Mouse (Mus musculus) G1E (cell line): ENCODE measurements around the gene Slc43a3. TPM values are rescaled to one million over a fixed set of nuclear protein-coding genes. Genes with fewer than 3 reads are reported as not detected.
A peak's percentile ranks its signal among the peaks of the same experiment; 100 is the strongest.

Experiments used
- ATAC-seq: 2 replicates; pipeline ENCODE4 v1.8.0; 2016; ENCODE audit warnings: mild to moderate bottlenecking; ENCODE audit not compliant: insufficient number of reproducible peaks, poor library complexity, low FRiP score, severe bottlenecking; ENCODE audit errors: extremely low read depth
- DNase-seq: peaks from one replicate; pipeline ENCODE4 v3.0.0; 2012; ENCODE audit warnings: low spot score
- H3K27me3 ChIP-seq: 2 replicates; pipeline ENCODE4 v1.6.1; 2012; ENCODE audit warnings: mild to moderate bottlenecking, low read length, inconsistent platforms; ENCODE audit not compliant: insufficient read depth
- H3K36me3 ChIP-seq: replicated peaks from 2 replicates; pipeline ENCODE3; 2012; ENCODE audit warnings: mild to moderate bottlenecking, inconsistent platforms
- H3K4me1 ChIP-seq: 2 replicates; pipeline ENCODE4 v1.6.1; 2012; ENCODE audit warnings: low read depth, low read length, inconsistent platforms, mixed read lengths; ENCODE audit not compliant: insufficient read depth
- H3K4me3 ChIP-seq: 2 replicates; pipeline ENCODE4 v1.5.1; 2012; ENCODE audit warnings: low read depth, mild to moderate bottlenecking, inconsistent platforms, low read length, moderate library complexity, mixed read lengths
- H3K9me3 ChIP-seq: replicated peaks from 2 replicates; pipeline ENCODE4 v1.6.1; 2012; ENCODE audit warnings: inconsistent platforms
- CTCF ChIP-seq: IDR thresholded peaks from 2 replicates; pipeline ENCODE4 v1.5.1; 2012; ENCODE audit warnings: low read depth, low read length, inconsistent platforms, mixed read lengths
- GATA1 ChIP-seq: IDR thresholded peaks from 2 replicates; pipeline ENCODE4 v1.6.1; 2012; ENCODE audit warnings: borderline replicate concordance, low read length, inconsistent platforms, mixed read lengths
- GATA2 ChIP-seq: IDR thresholded peaks from 2 replicates; pipeline ENCODE4 v1.6.1; 2012; ENCODE audit warnings: low read depth, low read length, inconsistent platforms, borderline replicate concordance
- POLR2AphosphoS5 ChIP-seq: IDR thresholded peaks from 2 replicates; pipeline ENCODE4 v1.6.1; 2012; ENCODE audit warnings: low read depth, low read length, inconsistent platforms; ENCODE audit not compliant: insufficient replicate concordance
- TAL1 ChIP-seq: conservative IDR thresholded peaks from 2 replicates; pipeline ENCODE4 v1.6.1; 2012; ENCODE audit warnings: low read depth, low read length, inconsistent platforms, mixed read lengths
- polyA plus RNA-seq: library from polyadenylated mRNA; stranded (reverse); fragments of >175 nt; gene quantifications from 2 replicates; pipeline ENCODE4 v1.2.3, GENCODE M21; 2012
- total RNA-seq, 2 experiments: library from RNA; stranded (forward) in 1 of 2; stranded (reverse) in 1 of 2; fragments of 200-1000 nt in 1 of 2; fragments of >200 nt in 1 of 2; fragmentation: Nextera tagmentation in 1 of 2; gene quantifications; 2 replicates each; pipeline ENCODE4 v1.2.3; 2014 to 2017

The Slc43a3 gene
- 116 and 137 TPM in 2 replicates for total RNA-seq (2014; fragmentation: Nextera tagmentation)
- 85.2 and 90.3 TPM in 2 replicates for total RNA-seq (2017)
- polyA plus RNA-seq = 13.5 and 15.4 TPM in 2 replicates

GRCm38 (mm10) chr2:84936474-84937429 lies at the start of gene Slc43a3:
TSS of gene Slc43a3 (plus strand) at chr2:84936579.
- DNase-seq (peak; percentile 70), ATAC-seq (peak; percentile 41)
- H3K4me1 ChIP-seq = peaks cover 59% of the 10 kb centered on the region
- H3K36me3 ChIP-seq = peaks cover 18% of the 10 kb centered on the region
- no peaks in the 10 kb centered on the region for H3K27me3 ChIP-seq
- H3K4me3 ChIP-seq = peak within 1 kb of the TSS; percentile 75
- H3K9me3 ChIP-seq = 0 out of 2 replicates have a peak, but pooled peaks cover 2% of the 10 kb centered on the region
- TF ChIP-seq TAL1 (no peak), CTCF (no peak), GATA1 (no peak), GATA2 (no peak), POLR2AphosphoS5 (no peak)

- H3K4me1 ChIP-seq = peaks cover 14% of the 10 kb centered on the region
- TF ChIP-seq TAL1 (no peak), CTCF (no peak), GATA2 (no peak), GATA1 (no peak), POLR2AphosphoS5 (no peak)
- DNase-seq (no peak), ATAC-seq (no peak)
- H3K4me3 ChIP-seq = no peak overlapping the region; the same call in 1 of the 2 replicates
- H3K27me3 ChIP-seq = peaks cover 52% of the 10 kb centered on the region
- H3K36me3 ChIP-seq = no peaks in the 10 kb centered on the region
- peaks cover 3% of the 10 kb centered on the region; the same call in 1 of the 2 replicates for H3K9me3 ChIP-seq
These were observed 49.5 kb upstream of the Slc43a3 start for GRCm38 (mm10) chr2:84886821-84887281.

GRCm38 (mm10) chr2:84887411-84888271 lies 48.7 kb upstream of the Slc43a3 start:
- Histone ChIP-seq H3K36me3 (no peaks in the 10 kb centered on the region), H3K4me3 (no peak overlapping the region), H3K9me3 (peaks cover 3% of the 10 kb centered on the region; the same call in 1 of the 2 replicates), H3K4me1 (peaks cover 14% of the 10 kb centered on the region), H3K27me3 (peaks cover 53% of the 10 kb centered on the region)
- no peak for DNase-seq
- no peak for ATAC-seq
- no peak for TF ChIP-seq TAL1
- no peak for TF ChIP-seq POLR2AphosphoS5
- no peak for TF ChIP-seq GATA2
- TF ChIP-seq CTCF = no peak

GRCm38 (mm10) chr2:84888657-84889315 lies 47.6 kb upstream of the Slc43a3 start:
- H3K9me3 ChIP-seq = peaks cover 3% of the 10 kb centered on the region; the same call in 1 of the 2 replicates
- no peaks in the 10 kb centered on the region for H3K36me3 ChIP-seq
- H3K4me3 ChIP-seq = no peak overlapping the region
- no peak for TF ChIP-seq GATA2
- TF ChIP-seq CTCF = no peak
- no peak for TF ChIP-seq TAL1
- TF ChIP-seq POLR2AphosphoS5 = no peak
- TF ChIP-seq GATA1 = no peak
- peaks cover 14% of the 10 kb centered on the region for H3K4me1 ChIP-seq
- DNase-seq (peak; percentile 45), ATAC-seq (no peak)
- peaks cover 57% of the 10 kb centered on the region for H3K27me3 ChIP-seq

GRCm38 (mm10) chr2:84889316-84890044 lies 46.9 kb upstream of the Slc43a3 start:
- no peak for ATAC-seq
- TF ChIP-seq POLR2AphosphoS5 = no peak
- H3K4me1 ChIP-seq = peaks cover 14% of the 10 kb centered on the region
- DNase-seq = no peak
- no peaks in the 10 kb centered on the region for H3K36me3 ChIP-seq
- no peak overlapping the region for H3K4me3 ChIP-seq
- H3K9me3 ChIP-seq = peaks cover 3% of the 10 kb centered on the region; the same call in 1 of the 2 replicates
- peaks cover 55% of the 10 kb centered on the region for H3K27me3 ChIP-seq

GRCm38 (mm10) chr2:84890045-84890340 lies 46.4 kb upstream of the Slc43a3 start:
- Histone ChIP-seq H3K36me3 (no peaks in the 10 kb centered on the region), H3K4me3 (no peak overlapping the region), H3K9me3 (peaks cover 3% of the 10 kb centered on the region; the same call in 1 of the 2 replicates), H3K4me1 (peaks cover 14% of the 10 kb centered on the region), H3K27me3 (peaks cover 51% of the 10 kb centered on the region)
- DNase-seq (peak; percentile 70), ATAC-seq (peak; percentile 84)
- TF ChIP-seq GATA1 = no peak
- TF ChIP-seq CTCF = peak; percentile 69; the same call in 1 of the 2 replicates
- no peak for TF ChIP-seq GATA2
